Mouse (Mus musculus) macrophage (primary cell): ENCODE measurements around the gene Efnb3. TPM values are rescaled to one million over a fixed set of nuclear protein-coding genes. Genes with fewer than 3 reads are reported as not detected.

ENCODE experiments used
- H3K27ac ChIP-seq: fragments of 350-480 bp; formaldehyde crosslinking; 2 replicates; pipeline ENCODE4 v1.9.0; 2021
- H3K36me3 ChIP-seq: fragments of 350-480 bp; formaldehyde crosslinking; 2 replicates; pipeline ENCODE4 v1.9.0; 2021; ENCODE audit errors: inconsistent target
- H3K4me3 ChIP-seq: fragments of 350-480 bp; formaldehyde crosslinking; 2 replicates; pipeline ENCODE4 v1.9.0; 2021; ENCODE audit errors: inconsistent target
- H3K79me2 ChIP-seq: fragments of 350-480 bp; formaldehyde crosslinking; 2 replicates; pipeline ENCODE4 v1.9.0; 2021; ENCODE audit errors: inconsistent target
- WGBS: methylation state at CpG from one replicate; pipeline ENCODE4 v1.1.7; 2026; ENCODE audit warnings: inconsistent platforms; ENCODE audit not compliant: missing documents; 5-methylcytosine and 5-hydroxymethylcytosine counted together
- polyA plus RNA-seq: library from polyadenylated mRNA; stranded (reverse); fragments of 250-400 nt; gene quantifications from 3 replicates; pipeline ENCODE4 v1.2.4, GENCODE M21; 2018; ENCODE audit warnings: inconsistent platforms

Efnb3 gene
- polyA plus RNA-seq, 1 experiment from 2014 or later, result 0.06 TPM

DNA sequence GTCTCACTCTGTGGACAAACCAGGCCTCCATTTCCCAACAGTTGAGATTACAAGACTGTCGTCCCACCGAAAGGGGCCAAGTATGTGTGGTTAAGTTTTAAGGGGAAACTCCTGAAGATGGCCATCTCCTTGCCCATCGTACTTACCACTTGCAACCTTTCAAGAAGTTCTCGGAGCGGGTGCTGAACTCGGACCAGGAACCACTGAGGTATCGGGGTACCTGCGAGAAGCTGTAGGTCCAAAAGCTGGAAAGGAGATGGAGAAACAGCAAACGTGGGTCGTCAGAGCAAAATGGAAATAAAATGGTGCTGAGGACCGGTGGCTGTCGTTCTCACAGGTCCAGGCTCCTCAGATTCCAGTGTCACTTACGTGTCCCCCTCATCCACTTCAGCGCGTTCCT, 18.3 kb upstream of the Efnb3 start:
- 16% methylated on average over 15 of the region's 15 CpGs for WGBS
- peak overlapping the region; percentile 93 for H3K4me3 ChIP-seq
- peaks cover 63% of the 10 kb centered on the region for H3K79me2 ChIP-seq
- no peaks in the 10 kb centered on the region for H3K36me3 ChIP-seq
- H3K27ac ChIP-seq, result peak overlapping the region; percentile 40; the same call in 1 of the 2 replicates

DNA sequence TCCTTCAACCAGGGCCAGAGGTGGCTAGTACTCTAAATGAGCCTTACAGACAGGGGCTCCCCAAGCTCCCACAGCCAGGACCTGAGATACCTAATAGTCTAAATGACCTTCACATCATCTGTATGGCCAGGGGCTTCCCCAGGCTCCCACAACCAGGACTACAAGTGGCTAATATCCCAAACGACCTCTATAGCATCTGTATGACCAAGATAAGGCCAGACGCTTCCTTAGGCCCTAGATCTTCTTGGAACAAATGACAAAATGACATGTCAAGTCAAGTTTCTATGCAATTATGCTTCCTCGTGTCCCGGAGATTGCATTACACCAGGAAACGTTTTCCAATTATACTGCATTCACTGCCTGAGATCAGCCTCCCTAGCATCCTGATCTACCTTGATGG, 16.3 kb upstream of the Efnb3 start:
- no peak overlapping the region for H3K4me3 ChIP-seq
- no peak overlapping the region for H3K27ac ChIP-seq
- peaks cover 44% of the 10 kb centered on the region for H3K79me2 ChIP-seq
- no peaks in the 10 kb centered on the region for H3K36me3 ChIP-seq
- WGBS, result 91% methylated on average over 5 of the region's 5 CpGs

DNA sequence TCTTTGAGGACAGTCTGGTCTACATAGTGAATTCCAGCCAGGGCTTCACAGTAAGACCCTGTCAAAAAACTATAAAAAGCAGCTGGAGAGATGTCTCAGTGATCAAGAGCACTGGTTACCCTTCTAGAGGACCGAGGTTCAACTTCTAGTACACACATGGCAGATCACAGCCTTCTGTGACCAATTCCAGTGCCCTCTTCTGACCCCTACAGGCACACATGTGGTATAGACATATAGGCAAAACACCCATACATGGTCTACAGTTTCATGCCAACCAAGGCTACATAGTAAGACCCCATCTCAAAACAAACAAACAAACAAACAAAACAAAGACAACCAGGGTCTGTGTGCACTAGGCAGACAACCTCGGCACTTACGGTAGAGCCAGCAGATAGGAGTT, 15.2 kb upstream of the Efnb3 start:
- Histone ChIP-seq H3K4me3 (no peak overlapping the region), H3K27ac (no peak overlapping the region), H3K36me3 (peaks cover 10% of the 10 kb centered on the region; the same call in 1 of the 2 replicates), H3K79me2 (peaks cover 37% of the 10 kb centered on the region)
- WGBS, result 53% methylated on average over 3 of the region's 3 CpGs

DNA sequence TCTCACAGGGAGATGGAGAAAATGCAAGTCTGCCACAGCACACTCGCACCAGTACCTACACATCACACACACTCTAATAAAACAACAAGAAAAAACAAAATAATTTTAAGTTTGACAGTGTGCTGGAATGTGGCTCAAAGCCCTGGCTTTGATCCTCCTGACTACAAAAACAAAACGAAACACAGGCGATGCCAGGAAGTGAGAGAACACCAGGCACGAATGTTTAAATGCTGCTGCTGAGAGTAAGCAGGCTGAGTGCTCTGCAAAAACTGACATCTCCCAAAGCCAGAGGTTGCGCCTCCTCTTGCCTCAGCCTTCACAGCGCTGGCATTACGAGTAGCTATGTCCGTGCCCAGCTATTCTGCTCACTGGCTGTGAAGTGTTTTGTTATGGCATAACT, 5.1 kb upstream of the Efnb3 start:
- no peaks in the 10 kb centered on the region for H3K79me2 ChIP-seq
- H3K36me3 ChIP-seq, result peaks cover 35% of the 10 kb centered on the region
- WGBS, result 95% methylated on average over 8 of the region's 8 CpGs
- H3K4me3 ChIP-seq, result no peak overlapping the region
- H3K27ac ChIP-seq, result no peak overlapping the region

DNA sequence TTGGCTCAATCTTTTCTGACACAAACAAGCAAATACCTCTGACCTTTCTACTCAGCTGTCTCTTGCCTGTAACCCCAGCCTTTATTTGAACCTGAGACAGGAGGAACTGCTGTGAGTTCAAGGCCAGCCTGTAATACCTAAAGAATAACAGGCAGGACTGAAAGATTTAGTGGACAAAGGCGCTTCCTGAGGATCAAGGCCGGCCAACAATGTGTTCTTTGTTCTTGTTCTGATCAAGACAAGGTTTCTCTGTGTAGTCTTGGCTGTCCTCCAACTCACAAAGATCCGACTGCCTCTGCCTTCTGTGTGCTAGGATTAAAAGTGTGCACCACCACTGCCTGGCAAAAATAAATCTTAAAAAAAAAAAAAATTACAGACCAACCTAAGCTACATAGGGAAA, 4.4 kb upstream of the Efnb3 start:
- H3K27ac ChIP-seq, result no peak overlapping the region
- H3K4me3 ChIP-seq, result no peak overlapping the region
- WGBS, result 91% methylated on average over 3 of the region's 3 CpGs
- no peaks in the 10 kb centered on the region for H3K79me2 ChIP-seq
- peaks cover 31% of the 10 kb centered on the region for H3K36me3 ChIP-seq

DNA sequence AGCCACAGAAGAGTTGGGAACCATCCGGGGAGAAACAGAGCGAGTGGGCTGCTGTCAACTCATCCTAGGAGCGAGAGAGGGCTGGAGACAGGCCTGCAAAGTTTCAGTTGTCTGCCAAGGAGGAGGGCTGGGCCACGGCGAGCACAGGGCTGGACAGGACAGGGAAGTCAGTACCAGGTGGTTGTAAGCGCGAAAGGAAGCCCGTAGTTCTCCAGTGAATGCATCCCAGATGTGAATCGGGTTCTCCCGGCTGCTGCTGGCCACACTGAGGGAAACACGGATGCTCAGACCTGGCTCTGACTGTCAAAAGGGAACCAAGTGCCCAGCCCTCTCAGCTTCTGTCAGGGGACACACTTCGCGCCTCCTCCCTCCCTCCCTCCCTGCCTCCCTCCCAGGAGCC, 3.4 kb upstream of the Efnb3 start:
- H3K79me2 ChIP-seq, result no peaks in the 10 kb centered on the region
- no peak overlapping the region for H3K4me3 ChIP-seq
- WGBS, result 95% methylated on average over 11 of the region's 13 CpGs
- H3K27ac ChIP-seq, result no peak overlapping the region
- H3K36me3 ChIP-seq, result peaks cover 31% of the 10 kb centered on the region

DNA sequence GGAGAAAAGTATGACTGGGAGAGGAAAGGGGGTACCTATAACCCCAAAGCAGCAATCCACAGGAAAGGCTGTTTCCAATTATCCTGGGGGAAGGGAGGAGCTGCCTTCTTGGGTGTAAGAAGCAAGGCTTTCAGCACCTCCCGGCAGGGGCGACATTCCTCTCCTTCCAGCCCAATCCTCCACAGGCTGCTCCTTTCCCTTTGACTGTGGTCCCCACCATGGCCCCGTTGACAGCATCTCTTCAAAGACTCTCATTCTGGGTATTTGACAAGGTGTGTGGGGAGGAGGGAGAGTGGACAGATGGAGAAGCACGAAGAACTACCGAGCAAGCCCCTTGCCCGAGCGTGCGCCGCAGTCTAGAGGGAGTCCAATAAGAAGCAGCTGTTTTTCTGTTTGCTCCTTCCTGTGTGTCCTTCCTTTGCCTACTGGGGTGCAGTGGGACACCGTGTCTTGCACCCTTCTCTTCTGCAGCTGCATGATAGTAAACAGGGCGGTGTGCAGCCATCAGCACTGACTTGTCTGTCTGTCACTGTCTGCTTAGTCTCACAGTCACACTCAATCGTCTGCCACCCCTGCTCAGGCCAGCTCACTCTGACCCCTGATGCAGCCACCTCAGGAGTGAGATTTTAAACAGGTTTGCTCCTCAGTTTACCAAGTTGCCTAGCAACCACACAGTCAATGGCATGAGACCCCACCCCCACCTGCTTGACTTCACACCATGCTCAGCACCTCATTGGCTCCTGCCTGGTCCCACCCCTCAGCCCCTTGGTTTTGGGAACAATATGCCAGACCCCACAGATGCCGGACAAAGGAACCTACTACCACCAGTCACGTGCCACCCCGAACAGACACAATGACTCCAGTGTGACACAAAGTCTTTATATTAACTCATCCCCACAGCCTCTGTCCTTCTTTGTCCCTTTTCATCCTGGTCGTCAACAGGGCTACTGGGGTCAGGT, 1.2 kb upstream of the Efnb3 start:
- Histone ChIP-seq H3K4me3 (no peak overlapping the region), H3K27ac (no peak overlapping the region), H3K79me2 (no peaks in the 10 kb centered on the region), H3K36me3 (peaks cover 26% of the 10 kb centered on the region)
- WGBS, result 91% methylated on average over 16 of the region's 16 CpGs

DNA sequence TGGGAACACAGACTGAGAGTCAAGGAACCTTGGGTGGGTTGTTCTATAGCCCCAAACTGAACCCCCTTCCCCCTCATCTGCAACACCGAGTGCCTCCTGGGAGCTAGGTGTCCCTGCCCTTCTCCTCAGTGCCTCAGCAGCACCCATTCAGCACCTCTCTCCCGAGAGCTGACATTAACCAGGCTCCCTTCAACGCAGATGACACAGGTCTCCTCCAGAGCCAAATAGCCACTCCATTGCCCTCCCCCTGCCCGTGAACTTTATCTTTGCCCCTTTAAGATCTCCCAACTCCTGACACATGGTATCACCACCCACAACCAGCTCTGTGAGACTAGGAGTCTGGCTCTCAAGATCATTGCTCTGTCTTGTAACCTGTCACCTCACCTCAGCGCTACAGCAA, 822 bp downstream of the Efnb3 start:
- Histone ChIP-seq H3K27ac (no peak overlapping the region), H3K79me2 (no peaks in the 10 kb centered on the region), H3K36me3 (peaks cover 21% of the 10 kb centered on the region), H3K4me3 (no peak overlapping the region)
- WGBS, result 59% methylated on average over 5 of the region's 5 CpGs

DNA sequence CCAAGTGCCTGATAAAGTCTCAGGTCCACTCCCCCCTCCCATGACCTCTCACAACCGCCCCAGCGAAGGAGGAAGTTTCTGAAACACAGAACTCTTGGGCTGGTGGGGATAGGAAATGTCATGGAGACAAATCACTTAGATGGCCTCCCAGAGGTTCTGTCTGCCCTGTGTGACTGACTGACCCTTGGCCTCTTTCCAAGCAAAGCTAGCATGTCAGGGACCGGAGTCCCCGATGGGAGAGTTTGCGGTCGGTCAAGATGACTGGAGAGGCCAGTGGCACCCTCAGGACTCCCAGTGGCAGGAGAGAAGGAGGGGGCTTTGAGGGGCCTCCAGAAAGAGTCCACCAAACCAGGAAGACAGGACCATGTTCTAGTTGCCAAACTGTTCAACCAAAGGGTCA, 1.2 kb downstream of the Efnb3 start:
- 14% methylated on average over 6 of the region's 6 CpGs for WGBS
- Histone ChIP-seq H3K36me3 (peaks cover 21% of the 10 kb centered on the region), H3K79me2 (no peaks in the 10 kb centered on the region), H3K27ac (no peak overlapping the region), H3K4me3 (no peak overlapping the region)

DNA sequence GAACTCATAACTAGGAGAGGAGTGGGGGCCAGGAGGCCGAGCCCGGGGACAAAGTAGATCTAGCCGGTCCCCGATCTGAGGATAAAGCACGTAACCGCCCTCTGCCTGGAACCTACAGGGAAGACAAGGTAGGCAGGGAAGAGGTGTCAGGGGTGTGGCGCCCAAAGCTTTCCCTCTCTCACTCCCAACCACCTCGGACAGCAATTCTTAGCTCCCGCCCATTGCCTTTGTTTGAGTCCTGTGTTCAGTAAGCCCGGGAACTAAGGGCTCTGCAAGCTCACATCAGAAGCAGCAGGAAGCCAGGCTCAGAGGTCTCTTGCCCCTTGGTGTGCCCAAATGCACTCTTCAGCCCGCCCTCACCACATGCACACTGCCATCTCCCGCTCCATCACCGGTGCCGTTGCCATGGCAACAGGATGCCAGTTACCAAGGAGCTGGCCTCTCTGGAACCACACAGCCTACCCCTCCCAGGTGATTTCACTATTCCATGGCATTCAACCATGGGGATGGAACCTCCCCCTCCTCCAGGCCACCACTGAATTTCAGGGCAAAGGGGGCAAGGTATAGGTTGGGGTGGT, 2.5 kb downstream of the Efnb3 start:
- peaks cover 11% of the 10 kb centered on the region for H3K36me3 ChIP-seq
- H3K79me2 ChIP-seq, result no peaks in the 10 kb centered on the region
- H3K27ac ChIP-seq, result no peak overlapping the region
- WGBS, result 57% methylated on average over 14 of the region's 14 CpGs
- H3K4me3 ChIP-seq, result no peak overlapping the region

DNA sequence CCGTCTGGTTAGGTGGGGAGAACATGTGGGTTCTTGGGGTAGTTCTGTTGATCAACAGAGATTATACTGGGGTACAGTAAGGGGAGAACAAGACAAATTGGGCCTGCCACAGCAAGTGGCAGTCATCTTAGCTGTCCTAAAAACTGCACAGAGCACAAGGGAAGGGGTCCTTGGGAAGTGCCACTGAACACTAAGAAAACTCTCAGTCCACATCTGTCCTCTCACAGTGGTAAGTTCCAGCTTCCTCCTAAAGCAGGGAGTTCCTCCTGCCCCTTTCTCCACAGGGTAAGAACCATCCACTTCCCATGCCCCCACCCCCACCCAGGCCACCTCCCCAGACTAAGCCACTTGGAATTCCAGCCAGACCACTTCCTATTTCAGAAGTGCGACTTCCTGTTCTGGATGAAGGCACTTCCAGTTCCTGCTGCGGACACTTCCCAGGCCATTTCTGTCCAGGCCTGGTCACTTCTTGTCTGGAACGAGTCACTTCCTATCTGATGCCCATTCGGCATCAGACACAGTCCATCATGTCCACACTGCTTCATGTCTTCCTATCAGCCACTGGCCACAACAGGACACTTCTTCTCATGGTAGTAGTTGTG, 5.4 kb downstream of the Efnb3 start:
- H3K27ac ChIP-seq, result no peak overlapping the region
- H3K4me3 ChIP-seq, result no peak overlapping the region
- 53% methylated on average over 5 of the region's 5 CpGs for WGBS
- H3K79me2 ChIP-seq, result no peaks in the 10 kb centered on the region
- H3K36me3 ChIP-seq, result no peaks in the 10 kb centered on the region

DNA sequence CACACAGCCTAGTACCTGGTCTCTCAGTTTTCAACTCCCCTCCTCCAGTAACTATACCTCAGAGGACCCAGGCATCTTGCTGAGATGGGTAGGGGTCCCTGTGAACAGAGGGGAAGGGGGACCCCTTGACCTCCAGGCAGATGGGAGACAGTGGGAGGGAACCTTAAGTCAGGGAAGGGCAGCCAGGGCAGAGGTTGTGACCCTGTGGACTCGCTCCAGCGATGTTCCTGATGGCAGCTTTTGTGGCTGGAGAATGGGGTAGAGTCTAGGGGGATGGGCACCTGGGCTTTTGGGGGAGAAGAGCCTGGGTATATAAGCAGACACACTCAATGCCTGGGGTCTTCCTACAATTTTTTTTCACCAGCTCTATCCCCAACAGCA, 6.7 kb downstream of the Efnb3 start:
- WGBS, result 93% methylated on average over 2 of the region's 2 CpGs
- H3K36me3 ChIP-seq, result no peaks in the 10 kb centered on the region
- no peak overlapping the region for H3K4me3 ChIP-seq

DNA sequence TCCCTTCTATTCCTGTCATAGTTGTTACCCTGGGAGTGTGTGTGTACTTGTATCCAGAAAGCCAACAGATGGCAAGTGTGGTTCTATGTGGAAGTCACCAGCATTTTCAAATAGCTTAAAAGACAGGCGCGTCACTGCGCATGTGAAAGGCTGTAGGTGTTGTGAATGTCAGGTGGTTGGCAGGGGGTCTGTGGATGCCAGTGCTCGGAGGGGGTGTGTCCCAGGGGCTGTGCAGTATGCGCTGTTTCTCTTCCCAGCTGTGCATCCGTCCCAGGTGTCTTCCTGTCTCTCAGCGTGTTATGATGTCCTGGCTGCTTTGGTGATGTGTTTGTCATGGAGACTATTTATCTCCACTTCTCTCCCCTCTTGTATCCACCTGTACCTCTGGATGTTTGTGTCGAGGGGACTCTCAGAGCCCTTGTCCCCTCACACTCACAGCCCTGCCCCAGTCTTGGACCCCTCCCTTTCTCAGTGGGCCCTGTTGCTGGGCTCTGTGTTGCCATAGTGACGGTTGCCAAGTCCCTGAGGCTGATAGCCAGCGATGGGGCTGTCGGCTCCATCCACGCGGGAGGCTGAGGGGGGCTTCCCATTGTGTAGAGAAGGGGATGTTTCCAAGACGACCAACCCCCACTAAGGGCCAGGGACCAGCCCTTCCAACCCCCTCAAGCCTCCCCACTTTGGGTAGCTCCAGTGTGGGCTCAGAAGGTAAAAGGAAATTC, 7.2 kb downstream of the Efnb3 start:
- H3K27ac ChIP-seq, result no peak overlapping the region
- no peak overlapping the region for H3K4me3 ChIP-seq
- no peaks in the 10 kb centered on the region for H3K36me3 ChIP-seq
- H3K79me2 ChIP-seq, result no peaks in the 10 kb centered on the region
- WGBS, result 58% methylated on average over 14 of the region's 14 CpGs

More for the DNA sequence above, 6.7 kb downstream of the Efnb3 start:
- Histone ChIP-seq H3K27ac (no peak overlapping the region), H3K79me2 (no peaks in the 10 kb centered on the region)

DNA sequence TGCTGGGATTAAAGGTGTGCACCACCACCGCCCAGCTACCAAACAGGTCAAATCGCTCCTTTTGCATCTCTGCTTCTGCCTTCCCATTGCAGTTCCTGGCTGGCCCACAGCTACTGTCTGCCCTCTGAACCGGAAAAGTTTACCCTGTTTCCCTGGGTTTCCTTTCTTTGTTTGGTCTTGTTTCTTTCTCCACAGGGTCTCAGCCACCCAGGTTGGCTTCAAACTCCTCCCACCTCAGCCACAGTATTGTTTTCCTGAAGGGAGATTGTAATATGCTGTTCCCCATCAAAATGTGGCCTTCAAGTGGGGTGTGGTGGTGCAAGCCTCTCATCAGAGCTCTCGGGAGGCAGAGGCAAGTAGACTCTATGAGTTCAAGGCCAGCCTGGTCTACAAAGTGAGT, 8.7 kb downstream of the Efnb3 start:
- WGBS, result 91% methylated on average over 4 of the region's 4 CpGs
- H3K4me3 ChIP-seq, result no peak overlapping the region
- H3K27ac ChIP-seq, result no peak overlapping the region
- no peaks in the 10 kb centered on the region for H3K36me3 ChIP-seq
- H3K79me2 ChIP-seq, result no peaks in the 10 kb centered on the region
